Mouse (Mus musculus): Measurements from ENCODE around the gene Cst8.
"Not testable (repeated sequence)": the region's sequence is repeated elsewhere in the genome, so short reads cannot be mapped to it uniquely, and the experiment has no call there.

Cst8 gene

DNA sequence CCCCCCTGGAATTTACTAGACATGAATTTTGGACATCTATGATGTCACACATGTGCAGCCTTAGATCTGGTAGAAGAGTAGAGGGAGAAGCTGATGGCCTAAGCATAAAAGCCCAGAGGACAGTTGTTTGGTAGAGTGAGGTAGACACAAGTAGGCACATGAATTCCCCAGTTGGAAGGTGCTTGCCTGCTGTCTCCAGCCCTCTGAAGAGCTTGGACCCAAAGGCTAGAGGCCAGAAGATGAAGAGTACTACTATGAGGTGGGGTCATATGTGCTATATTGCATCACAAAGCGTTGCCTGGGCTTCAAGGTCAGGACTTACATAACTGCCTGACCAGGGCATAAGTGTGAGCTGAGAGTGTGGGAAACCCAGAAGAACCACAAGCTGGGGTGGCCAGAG is at the start of gene Cst8:
Cst8 (plus strand) TSS at position 301 of the 400 bp plus-strand sequence.
- no peak for DNase-seq (ENCODE audit: low spot score)

GRCm38 (mm10) chr2:148750058-148750457 is 48.5 kb upstream of the Cst8 start, which contains the start of gene Cstl1:
TSS of gene Cstl1 (plus strand) at chr2:148750358.
- DNase-seq (ENCODE audit: low spot score), result no peak

- DNase-seq (ENCODE audit: low spot score), result peak; percentile 65
Observed at GRCm38 (mm10) chr2:148751893-148752813, 46.4 kb upstream of the Cst8 start.

DNA sequence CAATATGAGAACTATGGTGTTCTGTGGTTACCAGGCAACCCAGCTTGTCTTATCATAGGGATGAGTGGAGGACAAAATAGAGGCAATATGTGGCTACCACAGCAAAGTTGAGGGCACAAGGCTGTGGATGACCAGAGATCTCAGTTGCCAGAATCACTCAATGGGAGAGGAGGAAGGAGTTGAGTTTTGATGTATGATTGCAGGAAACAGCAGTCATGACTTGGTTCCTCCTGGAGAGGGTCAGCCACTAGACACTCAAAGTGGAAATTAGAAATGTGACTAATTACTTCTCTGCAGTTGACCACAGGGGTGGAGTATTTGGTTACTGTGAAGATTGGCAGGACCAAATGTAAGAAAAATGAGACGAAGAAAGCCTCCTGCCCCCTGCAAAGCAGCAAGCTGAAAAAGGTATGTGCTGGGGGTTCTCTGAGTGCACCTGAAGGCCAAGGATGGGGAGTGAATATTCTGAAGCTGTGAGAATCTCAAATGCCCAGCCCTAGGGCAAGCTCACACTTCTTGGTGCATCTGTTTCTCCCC is 44.2 kb upstream of the Cst8 start:
- DNase-seq (ENCODE audit: low spot score), result no peak

GRCm38 (mm10) chr2:148763648-148764388 is 34.8 kb upstream of the Cst8 start:
- no peak for DNase-seq (ENCODE audit: low spot score)

DNA sequence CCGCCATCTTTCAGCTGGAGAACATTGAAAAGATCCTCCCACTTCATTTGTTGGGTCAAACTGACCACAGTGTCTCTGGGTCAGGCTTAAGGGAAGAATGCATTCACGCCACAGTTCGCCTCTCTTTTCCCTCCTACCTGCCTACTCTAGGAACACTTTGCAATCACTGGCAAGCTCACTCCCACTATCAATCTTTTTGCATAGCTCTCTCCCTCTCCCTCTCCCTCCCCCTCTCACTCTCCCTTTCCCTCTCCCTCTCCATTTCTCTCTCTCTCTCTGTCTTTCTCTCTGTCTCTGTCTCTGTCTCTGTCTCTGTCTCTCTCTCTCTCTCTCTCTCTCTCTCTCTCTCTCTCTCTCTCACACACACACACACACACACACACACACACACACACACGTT is 27.2 kb upstream of the Cst8 start, which contains the start of gene Cst11:
Cst11 (minus strand) TSS at position 101 of the 400 bp plus-strand sequence.
- DNase-seq (ENCODE audit: low spot score), result not testable (repeated sequence)

DNA sequence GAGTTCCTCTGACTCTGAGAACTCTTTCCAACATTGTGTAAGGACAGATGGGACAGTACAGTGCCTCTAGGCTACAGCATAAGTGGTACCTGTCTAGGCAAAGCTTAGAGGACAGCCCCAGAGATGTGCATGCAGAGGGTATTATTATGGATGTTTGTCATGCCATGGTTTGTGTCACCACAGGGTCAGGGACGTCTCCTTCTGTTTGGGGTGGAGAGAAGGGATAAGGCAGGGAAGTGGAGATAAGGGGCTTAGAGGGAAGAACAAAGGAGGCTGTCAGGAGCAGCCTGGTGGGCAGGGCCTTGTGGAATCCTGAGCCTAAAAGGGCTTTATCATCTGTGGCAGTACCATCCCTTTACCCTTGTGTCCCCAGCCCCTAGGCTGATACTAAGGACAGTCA is 16.9 kb upstream of the Cst8 start, which contains the start of gene 8030411F24Rik:
8030411F24Rik (plus strand) TSS at position 301 of the 400 bp plus-strand sequence.
- peak; percentile 15 for DNase-seq (ENCODE audit: low spot score)

GRCm38 (mm10) chr2:148789142-148789541 is 9.4 kb upstream of the Cst8 start, which contains the start of gene Cst12:
TSS of gene Cst12 (plus strand) at chr2:148789361.
- DNase-seq (ENCODE audit: low spot score), result peak; percentile 61

DNA sequence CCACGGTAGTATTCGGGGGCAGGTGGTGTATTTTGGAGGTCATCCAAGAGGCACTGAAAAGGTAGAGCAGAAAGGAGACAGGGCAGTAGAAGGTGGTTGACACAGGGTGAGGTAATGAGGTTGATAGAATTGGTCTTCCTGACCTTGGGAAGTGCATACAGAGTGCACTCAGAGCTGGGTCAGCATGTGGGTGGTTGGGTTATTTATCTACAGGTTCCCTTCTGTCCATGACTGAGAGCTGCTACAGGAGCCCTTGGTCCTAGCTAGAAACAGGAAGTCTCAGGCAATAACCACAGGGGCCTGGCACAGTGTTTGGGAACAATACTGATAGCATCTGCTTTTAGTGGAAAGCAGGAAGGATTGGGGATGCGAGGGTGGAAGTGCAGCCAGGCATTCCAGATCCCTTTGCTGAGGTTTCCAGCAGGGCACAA is 2.9 kb downstream of the Cst8 start:
- DNase-seq (ENCODE audit: low spot score), result peak; percentile 14

DNA sequence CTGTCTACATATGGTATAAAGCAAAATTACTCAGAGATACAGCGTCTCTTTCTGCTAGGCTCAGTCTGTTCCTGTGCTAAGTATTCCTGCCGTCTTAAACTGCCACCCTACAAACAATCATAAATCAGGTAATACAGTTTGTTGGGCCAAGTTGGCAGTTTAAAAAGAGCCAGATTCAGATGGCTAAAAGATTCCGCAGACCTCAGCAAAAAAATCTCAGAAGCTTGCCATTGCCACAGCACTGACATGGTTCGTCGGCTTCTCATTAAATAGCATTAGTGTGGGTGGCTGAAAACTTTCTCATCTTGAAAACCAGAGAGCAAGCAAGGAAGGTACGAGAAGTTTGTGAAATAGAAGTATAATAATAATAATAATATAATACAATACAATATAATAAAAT is 8.1 kb downstream of the Cst8 start:
- DNase-seq (ENCODE audit: low spot score), result no peak

GRCm38 (mm10) chr2:148819909-148820308 is 21.3 kb downstream of the Cst8 start, which contains the start of gene Cst13:
TSS of gene Cst13 (plus strand) at chr2:148820081.
- no peak for DNase-seq (ENCODE audit: low spot score)

- DNase-seq (ENCODE audit: low spot score), result no peak
Observed at GRCm38 (mm10) chr2:148825986-148826385, 27.4 kb downstream of the Cst8 start.

DNA sequence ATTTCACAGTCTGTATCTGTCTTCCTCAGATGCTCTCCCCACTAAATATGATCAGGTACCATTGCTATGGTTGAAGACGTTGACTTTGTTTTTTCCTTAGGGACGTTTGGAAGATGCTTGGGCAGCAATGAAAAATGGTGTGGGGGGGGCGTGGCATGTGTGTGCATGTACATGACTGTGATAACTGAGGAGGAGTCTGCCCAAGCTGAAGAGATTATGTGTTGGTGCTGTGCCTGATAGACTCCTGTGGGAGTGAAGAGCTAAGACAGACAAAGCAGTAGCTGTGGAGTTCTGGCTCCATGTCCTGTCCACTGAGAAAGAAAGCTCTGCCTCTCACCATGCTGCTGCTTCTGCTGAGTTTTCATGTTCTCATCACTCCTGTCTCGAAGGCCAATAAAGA is 36.3 kb downstream of the Cst8 start, which contains the start of gene Cst9:
Cst9 (plus strand) TSS at position 236 of the 400 bp plus-strand sequence.
- DNase-seq (ENCODE audit: low spot score), result peak; percentile 43

DNA sequence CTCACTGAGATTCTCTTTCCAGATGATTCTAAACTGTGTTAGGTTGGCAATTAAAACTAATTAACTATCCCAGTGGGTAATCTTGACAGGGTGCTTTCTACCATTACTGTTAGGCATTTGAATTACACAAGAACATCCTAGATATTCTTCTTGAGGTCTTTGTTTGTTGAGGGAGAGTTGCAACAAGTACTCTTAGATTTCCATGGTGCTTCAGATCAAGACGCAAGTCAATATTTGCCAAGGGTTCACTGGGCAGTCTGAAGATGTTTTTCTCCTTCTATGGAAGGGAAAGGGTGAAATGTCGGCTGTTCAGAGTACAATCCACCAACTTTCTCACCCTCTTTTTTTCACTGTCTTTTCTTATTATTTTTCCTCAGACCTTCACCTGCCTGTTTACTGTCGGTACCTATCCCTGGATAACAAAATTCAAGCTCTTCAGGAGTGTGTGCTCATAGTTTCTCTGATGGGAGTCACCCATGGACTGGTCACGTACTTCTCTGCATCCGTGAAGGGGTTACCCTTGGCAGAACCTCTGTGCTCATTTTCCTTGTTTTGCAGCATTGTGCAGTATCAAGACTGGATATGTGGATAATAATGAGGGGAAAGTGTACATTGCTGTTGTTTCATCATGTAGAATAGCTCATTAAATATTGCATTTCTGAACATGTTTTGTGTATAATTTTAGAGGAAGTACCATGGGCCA is 39.6 kb downstream of the Cst8 start:
- no peak for DNase-seq (ENCODE audit: low spot score)

- DNase-seq (ENCODE audit: low spot score), result no peak
Observed at GRCm38 (mm10) chr2:148839224-148839623, 40.6 kb downstream of the Cst8 start.

GRCm38 (mm10) chr2:148851116-148851906 is 52.7 kb downstream of the Cst8 start:
- peak; percentile 48 for DNase-seq (ENCODE audit: low spot score)

All from testis, postnatal 14 days (tissue).